Mouse (Mus musculus) gastrocnemius, postnatal 4 days (tissue): ENCODE results near the gene Gatad1. TPM values are rescaled to one million over a fixed set of nuclear protein-coding genes. Genes with fewer than 3 reads are reported as not detected.
"Not testable (repeated sequence)": the region's sequence is repeated elsewhere in the genome, so short reads cannot be mapped to it uniquely, and the experiment has no call there.

ENCODE experiments used
- DNase-seq, 2 experiments: peaks; one replicate each; pipeline ENCODE4 v3.0.0; 2021 to 2022; ENCODE audit warnings: low spot score in 2 of 2, mixed read lengths in 2 of 2
- long read RNA-seq, 2 experiments: library from polyadenylated mRNA; stranded (forward); transcript quantifications; one replicate each; pipeline ENCODE4 v2.0.0; 2021
- total RNA-seq, 2 experiments: library from RNA; stranded (reverse); gene quantifications; 2 replicates each; pipeline ENCODE4 v1.2.3; 2021

Gene Gatad1
- 10 to 100 TPM; 80.8 to 99.8 TPM for total RNA-seq
- long read RNA-seq, experiment 1, transcript Gatad1-201 (5 exons, 2,545 nt) = major isoform, 36 of 50 reads
- long read RNA-seq, experiment 1, transcript Gatad1-202 (4 exons, 1,278 nt) = minor isoform, 5 of 50 reads
- long read RNA-seq, experiment 1, partial matches to known transcripts = 6 of 50 reads
- long read RNA-seq, experiment 1, other reads (novel, unspliced or antisense) = 3 of 50 reads
- long read RNA-seq, experiment 2, transcript Gatad1-201 (5 exons, 2,545 nt) = major isoform, 33 of 45 reads
- long read RNA-seq, experiment 2, partial matches to known transcripts = 5 of 45 reads
- long read RNA-seq, experiment 2, other reads (novel, unspliced or antisense) = 3 of 45 reads

DNA sequence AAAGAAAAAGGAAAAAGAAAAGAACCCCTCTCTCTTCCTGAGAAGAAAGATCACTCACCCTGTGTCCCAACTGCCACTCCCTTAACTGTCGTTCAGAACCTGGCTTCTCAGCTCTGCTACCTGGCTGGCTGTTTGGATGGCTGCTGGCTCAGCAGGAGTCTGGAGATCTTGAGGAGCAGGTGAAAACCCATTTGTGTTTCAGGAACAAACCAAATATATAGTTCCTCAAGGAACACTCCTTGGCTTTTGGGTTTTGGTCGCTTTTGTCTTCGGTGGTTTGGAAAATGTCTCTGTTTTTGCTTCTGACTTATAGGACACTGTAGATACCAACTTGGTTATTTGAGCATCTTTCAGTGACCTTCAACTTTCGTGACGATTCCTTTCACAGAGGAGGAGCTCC lies at the start of gene Gatad1:
Gatad1 (minus strand) TSS at position 101 of the 400 bp plus-strand sequence.
- DNase-seq = no peak

DNA sequence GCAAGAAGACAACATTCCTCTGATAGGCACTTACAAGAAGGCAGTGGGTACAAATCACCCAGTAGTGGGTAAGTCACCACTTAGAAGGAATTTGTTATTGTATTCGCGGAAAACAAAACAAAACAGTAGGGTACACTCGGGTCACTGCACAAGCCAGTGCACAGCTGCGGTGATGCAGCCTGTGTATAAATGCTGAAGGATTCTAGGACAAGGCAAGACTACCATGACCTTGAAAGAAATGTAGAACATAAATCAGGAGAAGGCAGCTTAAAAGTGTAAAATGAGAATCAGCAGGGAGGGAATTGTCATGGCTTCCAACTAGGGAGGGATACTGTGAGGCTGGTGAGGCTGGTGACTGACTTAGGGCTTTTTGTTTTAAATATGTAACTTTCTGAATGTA lies 45.2 kb upstream of the Gatad1 start:
- DNase-seq = no peak

GRCm38 (mm10) chr5:3700025-3700424 lies 43.0 kb upstream of the Gatad1 start:
- no peak for DNase-seq

- no peak for DNase-seq
These were observed 39.0 kb upstream of the Gatad1 start for GRCm38 (mm10) chr5:3696031-3696430.

GRCm38 (mm10) chr5:3695191-3695590 lies 38.2 kb upstream of the Gatad1 start:
- DNase-seq = no peak

DNA sequence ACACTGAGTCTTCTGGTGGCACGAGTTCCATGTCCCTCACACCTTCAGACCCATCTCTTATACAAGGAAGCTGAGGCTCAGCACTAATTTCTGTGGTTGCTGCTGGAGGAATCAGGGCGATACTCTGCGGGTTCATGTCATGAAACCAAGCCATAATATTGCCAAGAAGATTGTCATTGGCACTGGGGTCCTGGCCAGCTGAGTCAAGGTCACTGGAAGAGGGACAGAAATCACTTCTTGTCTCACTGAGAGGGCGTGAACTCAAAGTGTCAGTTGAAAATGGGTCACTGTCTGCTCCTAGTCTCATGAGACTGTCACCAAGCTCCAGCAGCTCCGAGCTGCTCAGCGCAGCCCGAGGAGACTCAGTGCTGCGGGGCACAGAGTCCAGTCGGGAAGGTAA lies 36.0 kb upstream of the Gatad1 start:
- no peak for DNase-seq

GRCm38 (mm10) chr5:3691283-3691682 lies 34.3 kb upstream of the Gatad1 start:
- no peak for DNase-seq

DNA sequence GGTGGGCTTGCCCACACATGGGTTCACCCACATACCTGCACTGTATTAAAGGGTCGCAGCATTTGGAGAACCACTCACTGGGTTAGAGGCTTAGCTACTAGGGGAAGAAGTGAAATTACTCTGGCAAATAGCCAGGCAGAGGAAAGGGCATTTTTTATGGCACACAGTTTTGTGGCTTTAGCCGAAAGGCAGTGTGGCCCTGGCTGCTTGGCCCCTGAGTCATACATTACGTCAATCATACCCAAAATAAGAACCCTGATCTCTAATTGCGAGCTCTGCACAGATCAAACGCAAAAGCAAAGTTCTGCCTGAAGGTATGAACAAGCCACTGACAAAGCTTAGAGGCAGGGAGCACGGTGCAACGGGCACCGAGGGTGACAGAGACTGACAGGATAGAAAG lies 31.3 kb upstream of the Gatad1 start:
- DNase-seq = no peak

DNA sequence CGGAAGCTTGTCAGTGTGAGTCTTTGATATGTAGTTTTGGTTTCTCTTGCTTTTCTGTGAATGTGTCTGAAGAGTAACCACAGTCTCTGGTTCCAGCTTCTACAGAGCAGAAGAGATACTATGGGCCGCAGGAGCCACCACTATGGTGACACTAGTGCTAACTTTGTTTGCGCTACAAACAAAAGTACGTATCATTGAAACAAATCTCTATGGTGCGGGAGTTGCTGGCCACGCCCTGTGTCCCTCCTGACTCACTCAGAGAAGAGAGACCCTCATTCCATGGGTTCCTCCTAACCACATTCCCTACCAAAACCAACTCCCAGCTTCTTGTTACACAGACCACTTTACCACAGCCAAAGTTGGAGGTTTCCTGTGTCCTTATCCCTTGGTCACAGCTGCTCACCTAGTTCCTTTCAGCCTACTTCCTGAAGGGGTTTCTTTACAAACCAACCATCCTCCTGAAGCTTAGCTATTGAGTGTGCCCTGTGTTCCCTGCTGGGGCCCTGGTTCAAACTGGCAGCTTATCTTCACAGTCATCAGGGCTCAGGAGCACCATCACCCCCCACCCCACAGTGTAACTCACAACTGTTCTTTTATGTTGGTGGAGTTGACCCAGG lies 13.1 kb upstream of the Gatad1 start:
- no peak for DNase-seq

DNA sequence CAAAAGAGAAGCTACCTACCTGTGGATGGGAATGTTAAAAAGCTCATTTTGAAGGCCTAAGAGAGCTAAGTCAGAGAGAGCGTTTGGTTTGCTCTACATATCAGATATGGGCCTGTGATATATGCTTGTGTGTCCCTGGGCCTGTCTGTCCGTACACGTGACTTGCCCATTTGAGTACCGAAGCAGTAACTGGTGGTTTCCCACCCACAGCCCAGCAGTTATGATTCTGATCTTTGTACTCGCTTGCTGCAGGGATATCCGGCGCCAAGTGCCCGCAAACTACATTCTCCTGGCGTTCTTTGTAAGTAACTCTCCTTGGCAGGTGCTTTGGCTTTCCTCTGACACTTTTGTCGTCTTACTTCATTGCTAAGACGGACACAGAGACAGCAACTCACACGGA lies 9.6 kb upstream of the Gatad1 start:
- DNase-seq = no peak

- no peak for DNase-seq
These were observed 8.2 kb upstream of the Gatad1 start for GRCm38 (mm10) chr5:3665225-3665624.

GRCm38 (mm10) chr5:3653801-3654200 lies 3.2 kb downstream of the Gatad1 start:
- no peak for DNase-seq

GRCm38 (mm10) chr5:3652903-3653575 lies 3.9 kb downstream of the Gatad1 start:
- DNase-seq = not testable (repeated sequence)

DNA sequence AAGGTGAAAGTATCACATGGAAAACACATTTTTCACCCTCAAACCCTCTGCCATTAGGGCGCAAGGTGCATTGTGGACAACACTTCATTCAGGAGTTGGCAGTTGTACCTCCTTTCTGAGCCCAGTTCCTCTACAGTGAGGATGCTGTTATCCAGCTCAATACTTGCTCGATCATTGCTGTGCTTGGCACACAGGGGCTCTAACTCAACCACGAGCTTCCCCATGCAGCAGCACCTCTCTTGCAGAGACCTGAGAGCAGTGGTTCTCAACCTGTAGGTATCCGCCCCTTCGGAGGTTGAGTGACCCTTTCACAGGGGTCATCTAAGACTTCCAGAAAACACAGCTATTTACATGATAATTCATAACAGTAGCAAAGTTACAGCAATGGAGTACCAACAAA lies 5.4 kb downstream of the Gatad1 start:
- no peak for DNase-seq

DNA sequence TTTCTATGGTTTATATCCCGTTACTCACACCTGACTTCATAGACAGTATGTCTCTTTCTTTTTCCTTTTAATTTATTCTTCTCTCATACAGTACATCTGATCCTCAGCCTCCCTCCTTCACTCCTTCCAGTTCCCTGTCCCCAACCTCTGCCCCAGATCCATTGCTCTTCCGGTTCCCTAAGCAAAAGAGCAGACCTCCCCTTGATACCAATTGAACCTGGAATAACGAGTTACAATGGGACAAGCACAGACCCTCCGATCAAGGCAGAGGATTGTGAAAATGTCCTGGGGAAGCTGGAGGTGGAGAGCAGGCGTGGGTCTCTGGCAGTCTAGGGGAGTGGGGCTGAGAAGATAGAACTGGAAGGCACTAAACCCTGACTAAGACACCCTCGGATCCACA lies 6.1 kb downstream of the Gatad1 start, which contains the start of gene Tmbim7:
Tmbim7 (plus strand) TSS at position 301 of the 400 bp plus-strand sequence.
- no peak for DNase-seq

DNA sequence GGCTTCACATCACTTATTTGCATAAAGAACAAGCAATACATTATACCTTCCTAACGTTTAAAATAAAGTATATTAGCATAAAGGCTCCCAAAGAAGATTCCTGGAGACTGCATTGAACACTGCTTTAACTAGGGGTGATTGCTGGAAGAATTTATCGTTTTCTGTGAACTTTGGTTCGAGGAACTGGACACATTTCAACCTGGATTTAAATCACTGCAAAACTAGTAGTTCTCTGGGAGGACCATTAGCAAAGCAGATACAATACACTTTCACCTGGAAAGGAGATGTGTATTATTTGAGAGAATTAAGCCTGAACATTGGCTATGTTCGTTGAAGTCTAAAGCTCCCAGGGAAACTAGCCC lies 8.2 kb downstream of the Gatad1 start:
- DNase-seq = no peak

GRCm38 (mm10) chr5:3648206-3648848 lies 8.7 kb downstream of the Gatad1 start:
- DNase-seq = no peak

DNA sequence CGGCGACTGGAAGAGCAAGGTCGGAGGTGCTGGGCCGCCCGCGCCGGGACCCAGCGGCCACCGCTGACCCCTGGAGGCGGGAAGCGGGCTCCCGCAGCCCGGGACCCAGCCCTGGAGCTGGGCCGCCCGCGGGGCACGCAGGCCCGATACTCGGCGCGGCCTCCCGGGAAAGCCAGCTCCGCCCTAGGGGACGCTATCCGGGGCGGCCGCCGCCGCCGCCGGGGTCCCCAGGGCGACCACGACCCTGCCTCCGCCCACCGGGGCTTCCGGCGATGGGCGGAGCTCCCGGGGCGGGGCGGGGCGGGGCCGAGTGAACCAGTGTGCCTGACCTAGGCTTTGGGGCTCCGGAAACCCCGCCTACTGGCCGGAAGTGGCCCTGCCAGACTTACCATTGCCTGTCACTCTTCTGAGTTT lies 9.3 kb downstream of the Gatad1 start:
- peak; percentile 51 to 84 for DNase-seq

DNA sequence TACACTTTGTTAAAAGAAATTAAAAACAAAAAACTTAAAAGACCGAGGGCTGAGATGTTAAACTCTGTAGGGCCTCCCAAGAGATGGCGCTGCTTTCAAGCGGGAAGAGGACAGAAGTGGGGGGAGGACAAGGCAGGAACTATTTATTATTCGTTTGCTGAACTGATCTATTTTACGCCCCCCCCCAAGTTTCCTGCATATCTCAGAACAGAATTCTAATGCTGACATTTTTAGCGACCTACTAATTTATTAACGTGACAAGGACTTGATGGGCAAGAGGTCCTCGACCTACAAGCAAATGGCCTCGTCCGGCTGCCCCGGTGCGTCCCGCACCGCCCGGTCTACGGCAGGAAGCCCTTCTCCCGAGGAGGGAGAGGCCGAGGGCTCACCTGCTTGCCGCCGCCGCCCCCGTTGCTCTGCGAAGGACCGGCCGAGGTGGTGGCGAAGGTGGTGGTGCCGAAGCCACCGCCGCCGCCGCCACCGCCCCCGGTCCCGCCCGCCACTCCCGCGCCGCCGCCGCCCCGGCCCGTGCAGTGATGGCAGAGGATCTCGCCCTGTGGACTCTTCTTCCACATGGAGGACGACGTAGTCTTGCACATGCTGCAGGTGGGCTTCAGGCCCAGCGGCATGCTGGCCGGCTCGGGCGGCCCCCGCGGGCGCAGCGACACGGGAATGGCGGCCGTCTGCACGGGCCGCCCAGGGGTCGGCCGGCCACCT lies 9.8 kb downstream of the Gatad1 start:
- DNase-seq = peak in 1 of 2 experiments; percentile 38

- DNase-seq = no peak
These were observed 10.4 kb downstream of the Gatad1 start for GRCm38 (mm10) chr5:3646539-3646938.

DNA sequence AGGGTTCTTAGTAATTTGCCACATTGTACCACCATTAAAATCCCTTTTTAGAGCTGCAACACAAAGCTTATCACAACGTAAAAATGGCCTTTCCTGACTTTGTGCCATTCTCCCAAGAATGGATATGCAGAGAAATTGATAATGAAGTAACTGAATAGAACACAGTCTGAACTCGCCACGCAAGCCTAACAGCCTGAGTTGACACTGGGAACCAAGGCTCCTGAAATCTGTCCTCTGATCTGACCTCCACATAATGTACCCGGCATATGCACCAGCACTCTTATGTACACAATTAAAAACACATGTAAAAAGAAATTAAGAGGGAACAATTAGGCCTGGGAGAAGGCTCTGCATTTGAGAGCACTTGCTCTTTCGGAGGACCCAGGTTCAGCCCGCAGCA lies 11.7 kb downstream of the Gatad1 start:
- no peak for DNase-seq
